Mouse (Mus musculus): Measurements from ENCODE around the gene Zbtb20. TPM values are rescaled to one million over a fixed set of nuclear protein-coding genes. Genes with fewer than 3 reads are reported as not detected.

The Zbtb20 gene
- polyA plus RNA-seq, 1 experiment = 9.6 TPM

DNA sequence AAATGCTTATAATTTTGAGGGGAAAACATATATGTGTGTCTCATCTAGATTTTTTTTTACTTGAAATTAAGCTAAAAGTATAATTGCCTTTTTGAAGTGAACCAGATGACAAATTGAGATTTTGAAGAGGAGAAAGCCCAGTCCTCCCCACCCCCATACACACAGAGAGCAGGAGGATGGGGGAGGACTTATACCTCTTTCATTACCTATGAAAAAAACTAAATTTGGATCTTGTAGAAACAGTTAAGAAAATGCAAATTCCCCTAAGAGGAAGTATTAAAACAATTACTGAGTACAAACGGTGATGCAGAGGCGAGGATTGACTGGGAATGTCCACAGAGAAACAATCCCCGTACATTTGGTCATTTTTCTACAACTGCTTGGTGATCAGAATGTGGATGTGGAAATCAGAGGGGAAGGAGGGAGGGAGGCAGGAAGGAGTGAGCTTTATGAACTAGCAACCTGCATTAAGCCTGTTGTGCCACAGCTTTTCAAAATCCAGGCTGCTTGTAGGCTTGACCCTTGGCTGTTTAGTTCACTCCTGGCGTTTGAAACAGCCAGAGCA, 578.8 kb downstream of the Zbtb20 start:
- Histone ChIP-seq H3K4me1 (ENCODE audit: control insufficient read depth, insufficient read depth, insufficient read length, low read length) (0 out of 2 replicates have a peak, but pooled peaks cover 1% of the 10 kb centered on the region), H3K4me3 (ENCODE audit: low read depth, low read length) (no peak overlapping the region), H3K27ac (ENCODE audit: insufficient read depth, low read depth, low read length) (no peak overlapping the region), H3K36me3 (ENCODE audit: control insufficient read depth, insufficient read depth, low read length) (no peaks in the 10 kb centered on the region), H3K27me3 (ENCODE audit: control insufficient read depth, insufficient read depth, low read length) (no peaks in the 10 kb centered on the region)
- TF ChIP-seq POLR2A (IDR thresholded peaks at IDR 0.05; ENCODE audit: low read depth, low read length) (no peak), CTCF (IDR thresholded peaks at IDR 0.05; ENCODE audit: extremely low read depth, insufficient read length, insufficient replicate concordance, low read depth, low read length) (no peak)
- WGBS = 69% methylated on average over 4 of the region's 4 CpGs

DNA sequence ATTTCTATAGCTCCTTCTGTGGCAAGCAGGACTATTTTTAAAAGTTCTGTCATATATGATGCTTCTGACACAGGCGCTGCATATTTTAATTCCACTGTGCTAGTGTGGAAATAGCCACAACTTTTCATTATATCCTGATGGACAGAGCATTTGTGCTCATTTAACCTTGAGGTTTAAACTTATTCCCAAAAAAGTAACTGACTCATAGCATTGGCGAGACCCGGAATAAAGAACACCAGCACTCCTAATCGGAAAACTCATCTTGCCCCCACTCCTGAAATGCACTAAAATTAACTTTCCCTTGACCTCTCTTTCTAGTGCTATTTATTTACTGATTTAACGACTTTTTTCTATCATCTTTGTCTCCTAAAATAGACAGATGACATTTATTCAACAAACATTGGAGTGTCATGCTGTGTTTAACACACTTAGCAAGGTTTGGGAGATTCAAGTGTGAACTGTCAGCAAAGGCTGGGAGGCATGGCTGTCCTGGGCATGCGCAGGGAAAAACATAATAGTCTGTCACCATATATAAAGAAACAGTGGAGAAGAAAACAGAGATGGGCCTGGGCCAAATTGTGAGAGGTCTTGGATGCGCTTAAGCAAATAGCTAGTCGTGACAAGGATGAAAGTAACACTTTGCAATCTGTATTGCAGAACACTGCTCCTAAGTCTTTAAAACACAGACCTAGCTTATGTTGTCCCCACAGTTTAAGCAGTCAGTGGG, 580.9 kb downstream of the Zbtb20 start:
- Histone ChIP-seq H3K36me3 (ENCODE audit: control insufficient read depth, insufficient read depth, low read length) (no peaks in the 10 kb centered on the region), H3K4me3 (ENCODE audit: low read depth, low read length) (no peak overlapping the region), H3K4me1 (ENCODE audit: control insufficient read depth, insufficient read depth, insufficient read length, low read length) (0 out of 2 replicates have a peak, but pooled peaks cover 1% of the 10 kb centered on the region), H3K27ac (ENCODE audit: insufficient read depth, low read depth, low read length) (no peak overlapping the region), H3K27me3 (ENCODE audit: control insufficient read depth, insufficient read depth, low read length) (no peaks in the 10 kb centered on the region)
- TF ChIP-seq POLR2A (IDR thresholded peaks at IDR 0.05; ENCODE audit: low read depth, low read length) = no peak
- TF ChIP-seq CTCF (IDR thresholded peaks at IDR 0.05; ENCODE audit: extremely low read depth, insufficient read length, insufficient replicate concordance, low read depth, low read length) = no peak
- 74% methylated on average over 8 of the region's 8 CpGs for WGBS

DNA sequence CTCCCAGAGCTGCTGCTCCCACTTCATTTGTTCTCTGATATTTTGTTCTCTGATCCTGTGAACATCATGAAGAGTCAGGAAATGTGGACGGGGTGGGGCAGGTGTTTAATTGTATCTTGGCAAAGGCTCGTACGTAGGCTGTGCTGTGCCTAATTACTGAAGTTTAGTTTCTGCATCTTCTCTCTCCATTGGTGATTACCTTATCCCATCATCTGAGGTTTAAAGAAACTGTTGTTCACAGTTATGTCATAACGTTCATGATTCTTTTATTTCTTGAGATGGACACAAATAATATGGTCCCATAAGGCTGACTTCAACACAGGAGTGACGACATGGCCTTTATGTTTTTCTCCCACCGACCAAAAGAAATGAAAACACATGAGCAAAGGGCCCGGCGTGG, 582.1 kb downstream of the Zbtb20 start:
- Histone ChIP-seq H3K4me3 (ENCODE audit: low read depth, low read length) (no peak overlapping the region), H3K27me3 (ENCODE audit: control insufficient read depth, insufficient read depth, low read length) (no peaks in the 10 kb centered on the region), H3K36me3 (ENCODE audit: control insufficient read depth, insufficient read depth, low read length) (no peaks in the 10 kb centered on the region), H3K27ac (ENCODE audit: insufficient read depth, low read depth, low read length) (no peak overlapping the region), H3K4me1 (ENCODE audit: control insufficient read depth, insufficient read depth, insufficient read length, low read length) (0 out of 2 replicates have a peak, but pooled peaks cover 1% of the 10 kb centered on the region)
- WGBS = 76% methylated on average over 8 of the region's 8 CpGs
- TF ChIP-seq POLR2A (IDR thresholded peaks at IDR 0.05; ENCODE audit: low read depth, low read length) = no peak
- no peak for TF ChIP-seq CTCF (IDR thresholded peaks at IDR 0.05; ENCODE audit: extremely low read depth, insufficient read length, insufficient replicate concordance, low read depth, low read length)

DNA sequence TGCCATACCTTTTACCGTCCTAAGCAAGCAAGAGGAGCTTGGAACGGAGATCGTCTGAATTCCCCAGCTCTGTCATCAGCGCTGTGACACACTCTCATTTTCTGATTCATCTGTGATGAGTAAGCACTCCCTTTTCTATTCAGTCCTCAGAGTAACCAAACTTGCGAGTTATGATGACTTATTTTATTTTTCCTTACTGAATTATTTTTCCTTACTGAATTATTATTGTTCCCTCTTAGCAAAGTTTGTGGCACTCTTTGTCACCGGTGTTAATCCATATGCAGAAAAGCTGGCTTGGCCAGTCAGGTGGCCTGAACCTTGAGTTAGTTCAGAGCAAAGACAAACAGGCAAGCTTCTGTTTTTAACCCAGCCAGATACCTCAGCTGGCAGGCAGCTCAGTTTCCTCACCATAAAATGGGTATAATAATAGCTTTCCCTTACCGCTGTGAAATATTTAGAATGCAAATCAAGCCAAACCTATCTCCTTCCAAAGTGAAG, 583.1 kb downstream of the Zbtb20 start:
- H3K27me3 ChIP-seq (ENCODE audit: control insufficient read depth, insufficient read depth, low read length) = no peaks in the 10 kb centered on the region
- no peak for TF ChIP-seq CTCF (IDR thresholded peaks at IDR 0.05; ENCODE audit: extremely low read depth, insufficient read length, insufficient replicate concordance, low read depth, low read length)
- WGBS = 70% methylated on average over 7 of the region's 7 CpGs
- no peak overlapping the region for H3K4me3 ChIP-seq (ENCODE audit: low read depth, low read length)
- no peak overlapping the region for H3K27ac ChIP-seq (ENCODE audit: insufficient read depth, low read depth, low read length)
- H3K36me3 ChIP-seq (ENCODE audit: control insufficient read depth, insufficient read depth, low read length) = no peaks in the 10 kb centered on the region
- H3K4me1 ChIP-seq (ENCODE audit: control insufficient read depth, insufficient read depth, insufficient read length, low read length) = 0 out of 2 replicates have a peak, but pooled peaks cover 1% of the 10 kb centered on the region

DNA sequence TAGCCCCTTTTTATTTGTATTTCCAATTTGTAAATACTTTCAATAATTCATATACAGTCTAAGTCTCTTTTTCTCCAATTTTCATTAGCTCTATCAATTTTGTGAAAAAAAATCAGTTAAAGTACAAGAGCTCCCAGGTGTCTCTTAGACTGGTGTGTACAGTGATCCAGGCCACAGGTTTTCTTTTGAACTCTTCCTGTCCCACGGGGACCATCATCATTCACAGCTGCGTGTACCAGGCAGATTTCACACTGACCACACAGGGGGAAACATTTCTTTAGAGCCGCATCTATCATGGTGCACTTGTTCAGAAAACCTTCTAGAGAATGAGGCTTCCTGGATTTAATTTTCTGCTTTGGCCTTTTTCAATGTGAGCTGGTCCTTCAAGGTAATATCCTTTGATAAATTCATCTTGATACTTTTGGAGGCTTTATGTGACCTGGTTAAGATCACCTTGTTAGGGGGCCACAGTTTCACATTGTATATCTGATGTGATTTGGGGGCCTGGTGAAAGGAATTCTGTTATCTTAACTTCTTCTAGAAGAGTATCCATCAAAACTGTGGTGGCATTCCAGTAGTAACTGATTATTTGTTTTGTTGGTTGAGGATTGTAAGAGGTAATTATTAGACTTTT, 586.2 kb downstream of the Zbtb20 start:
- H3K4me1 ChIP-seq (ENCODE audit: control insufficient read depth, insufficient read depth, insufficient read length, low read length) = 0 out of 2 replicates have a peak, but pooled peaks cover 5% of the 10 kb centered on the region
- TF ChIP-seq POLR2A (IDR thresholded peaks at IDR 0.05; ENCODE audit: low read depth, low read length) = no peak
- TF ChIP-seq CTCF (IDR thresholded peaks at IDR 0.05; ENCODE audit: extremely low read depth, insufficient read length, insufficient replicate concordance, low read depth, low read length) = no peak
- H3K27me3 ChIP-seq (ENCODE audit: control insufficient read depth, insufficient read depth, low read length) = no peaks in the 10 kb centered on the region
- H3K27ac ChIP-seq (ENCODE audit: insufficient read depth, low read depth, low read length) = no peak overlapping the region
- WGBS = 94% methylated on average over 3 of the region's 3 CpGs
- no peaks in the 10 kb centered on the region for H3K36me3 ChIP-seq (ENCODE audit: control insufficient read depth, insufficient read depth, low read length)
- no peak overlapping the region for H3K4me3 ChIP-seq (ENCODE audit: low read depth, low read length)

DNA sequence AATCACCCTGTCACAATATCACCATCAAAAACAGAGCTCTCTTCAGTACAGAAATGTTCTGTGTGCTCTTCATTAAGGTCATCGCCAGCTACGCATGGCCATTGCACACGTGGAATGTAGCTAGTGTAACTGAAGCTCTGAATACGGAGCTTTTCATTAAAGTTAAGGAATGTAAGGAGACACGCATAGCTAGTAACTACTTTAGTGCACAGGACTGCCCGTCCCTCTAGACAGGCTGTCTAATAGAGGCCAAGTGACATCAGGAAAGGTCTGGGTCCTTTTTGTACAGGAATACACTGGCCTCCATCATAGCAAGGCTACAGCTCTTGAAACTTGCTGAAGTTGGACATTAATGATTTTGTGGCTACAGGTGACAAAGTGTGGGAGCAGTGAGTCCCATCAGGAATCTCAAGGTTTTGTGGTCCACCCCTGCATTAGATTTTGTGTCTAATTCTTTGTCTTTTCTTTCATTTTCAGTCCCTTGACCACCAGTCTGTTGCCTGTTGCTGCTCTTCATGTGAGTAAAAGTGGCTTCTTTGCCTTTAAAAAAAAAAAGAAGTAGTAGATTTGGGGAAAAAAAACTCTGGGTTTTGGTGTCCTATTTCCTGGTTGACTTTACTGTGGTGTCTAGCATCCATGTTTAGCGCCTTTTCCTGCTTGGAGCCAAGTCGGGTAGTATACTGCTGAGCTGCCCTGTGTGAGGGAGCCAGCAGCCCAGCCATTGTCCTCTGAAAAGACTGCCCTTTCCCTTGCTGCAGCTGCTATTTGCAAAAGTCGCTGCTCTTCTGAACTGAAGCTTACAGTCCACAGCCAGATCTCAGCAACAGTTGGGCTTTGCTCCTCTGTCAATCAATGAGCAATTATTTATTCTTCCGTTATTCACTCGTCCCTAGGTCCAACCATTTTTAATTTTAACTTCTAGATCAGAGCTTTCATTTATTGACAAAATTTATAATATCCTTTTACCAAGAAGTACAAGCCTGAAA, 587.1 kb downstream of the Zbtb20 start:
- no peak overlapping the region for H3K27ac ChIP-seq (ENCODE audit: insufficient read depth, low read depth, low read length)
- H3K4me1 ChIP-seq (ENCODE audit: control insufficient read depth, insufficient read depth, insufficient read length, low read length) = 0 out of 2 replicates have a peak, but pooled peaks cover 5% of the 10 kb centered on the region
- no peaks in the 10 kb centered on the region for H3K27me3 ChIP-seq (ENCODE audit: control insufficient read depth, insufficient read depth, low read length)
- TF ChIP-seq CTCF (IDR thresholded peaks at IDR 0.05; ENCODE audit: extremely low read depth, insufficient read length, insufficient replicate concordance, low read depth, low read length) = no peak
- TF ChIP-seq POLR2A (IDR thresholded peaks at IDR 0.05; ENCODE audit: low read depth, low read length) = no peak
- no peaks in the 10 kb centered on the region for H3K36me3 ChIP-seq (ENCODE audit: control insufficient read depth, insufficient read depth, low read length)
- no peak overlapping the region for H3K4me3 ChIP-seq (ENCODE audit: low read depth, low read length)
- 81% methylated on average over 11 of the region's 11 CpGs for WGBS

Data from small intestine, adult 2 months (tissue).